Mouse (Mus musculus): ENCODE measurements at regions not wholly inside any gene's neighbourhood (a gene's known extent, or its start where the extent isn't known, plus 50 kb on each side); places are given as distances from the start of the nearest gene placed in this dataset.

DNA sequence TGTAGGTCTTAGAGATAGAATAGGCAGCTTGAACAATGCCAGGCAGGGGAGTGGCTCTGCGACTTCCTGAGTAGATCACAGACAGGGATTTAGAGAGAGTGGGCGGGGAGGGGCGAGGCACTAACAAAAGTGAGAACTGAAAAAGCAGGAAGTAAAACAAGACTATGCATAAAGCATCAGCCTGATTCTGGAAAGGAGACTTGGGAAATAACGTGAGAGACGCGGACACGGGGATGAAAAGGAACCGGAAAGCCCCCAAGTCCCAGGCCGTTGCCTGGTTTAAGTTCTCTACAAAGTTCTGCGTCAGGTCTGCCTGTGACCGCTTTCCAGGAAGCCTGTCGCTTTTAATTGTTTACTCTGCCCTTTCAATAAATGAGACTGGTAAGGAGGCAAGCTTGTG lies 86.3 kb downstream of the D16Ertd472e start:
- DNase-seq (ENCODE audit: low read depth, low spot score), result no peak

DNA sequence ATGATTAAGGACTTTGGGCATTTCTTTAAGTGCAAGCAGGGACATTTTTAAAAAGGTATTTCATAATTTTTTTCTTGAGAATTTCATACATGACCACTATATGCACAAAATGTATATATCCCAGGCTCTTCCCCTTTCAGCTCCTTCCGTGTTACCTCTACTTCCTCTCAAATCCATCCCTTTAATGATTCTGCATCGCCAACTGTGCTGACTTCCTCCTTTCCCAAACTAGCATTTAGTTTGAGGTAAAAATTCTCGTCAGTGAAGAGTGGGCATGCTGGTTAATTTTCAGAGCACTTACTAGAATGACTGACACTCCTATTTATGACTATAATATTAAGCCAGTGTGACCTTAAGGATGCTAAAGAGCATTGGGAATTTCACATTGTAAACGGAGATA lies 86.9 kb downstream of the D16Ertd472e start:
- no peak for DNase-seq (ENCODE audit: low read depth, low spot score)

DNA sequence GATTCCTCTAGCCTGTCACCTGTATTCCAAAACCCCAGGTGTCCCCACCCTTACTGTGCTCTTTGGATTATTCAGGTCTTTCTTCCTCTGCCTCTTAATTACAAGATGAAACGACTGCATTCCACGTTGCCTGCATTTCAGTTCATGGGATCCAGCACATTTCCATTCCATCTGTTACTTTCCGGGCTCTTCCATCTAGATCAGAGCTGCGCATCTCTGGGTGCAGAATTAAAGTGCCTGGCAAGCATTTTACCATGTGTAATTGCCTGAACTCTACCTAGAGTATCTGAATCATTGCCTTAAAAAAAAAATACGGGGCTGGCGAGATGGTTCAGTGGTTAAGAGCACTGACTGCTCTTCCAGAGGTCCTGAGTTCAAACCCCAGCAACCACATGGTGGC lies 90.0 kb downstream of the D16Ertd472e start:
- no peak for DNase-seq (ENCODE audit: low read depth, low spot score)

DNA sequence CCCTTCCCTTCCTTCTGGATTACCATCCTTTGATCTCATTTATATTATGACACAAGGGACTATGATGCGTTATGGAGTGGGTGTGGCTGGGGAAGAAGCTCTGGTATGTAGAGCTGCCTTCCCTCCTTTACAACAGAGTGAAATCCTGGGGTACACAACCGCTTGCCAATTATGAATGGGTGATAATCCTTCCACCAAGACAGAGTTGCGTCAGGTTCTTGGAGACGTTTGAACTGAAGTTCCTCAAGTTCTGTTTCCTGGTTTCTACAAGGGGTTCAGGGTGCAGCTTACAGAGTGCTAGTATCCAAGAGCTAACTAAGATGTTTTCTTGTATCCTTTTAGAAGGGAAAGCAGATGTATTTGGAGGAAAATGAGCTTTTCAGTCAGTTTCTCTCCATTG lies 92.2 kb downstream of the D16Ertd472e start:
- DNase-seq (ENCODE audit: low read depth, low spot score), result no peak

DNA sequence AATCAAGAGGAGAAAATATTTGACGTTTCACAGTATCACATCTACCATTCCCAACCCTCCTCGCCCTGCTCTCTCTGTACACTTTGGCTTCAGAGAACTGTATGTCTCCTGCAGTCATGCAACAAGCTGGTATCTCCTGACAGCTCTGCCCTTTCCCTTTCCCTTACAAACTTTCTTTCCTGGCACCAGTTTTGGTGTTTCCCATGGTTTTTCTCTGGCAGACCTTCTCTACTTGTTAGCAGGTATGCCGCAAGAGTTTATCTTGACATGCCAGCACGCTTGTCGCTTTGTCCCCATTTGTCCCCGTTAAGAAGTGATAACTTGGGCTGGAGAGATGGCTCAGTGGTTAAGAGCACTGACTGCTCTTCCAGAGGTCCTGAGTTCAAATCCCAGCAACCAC lies 94.9 kb downstream of the D16Ertd472e start:
- no peak for DNase-seq (ENCODE audit: low read depth, low spot score)

DNA sequence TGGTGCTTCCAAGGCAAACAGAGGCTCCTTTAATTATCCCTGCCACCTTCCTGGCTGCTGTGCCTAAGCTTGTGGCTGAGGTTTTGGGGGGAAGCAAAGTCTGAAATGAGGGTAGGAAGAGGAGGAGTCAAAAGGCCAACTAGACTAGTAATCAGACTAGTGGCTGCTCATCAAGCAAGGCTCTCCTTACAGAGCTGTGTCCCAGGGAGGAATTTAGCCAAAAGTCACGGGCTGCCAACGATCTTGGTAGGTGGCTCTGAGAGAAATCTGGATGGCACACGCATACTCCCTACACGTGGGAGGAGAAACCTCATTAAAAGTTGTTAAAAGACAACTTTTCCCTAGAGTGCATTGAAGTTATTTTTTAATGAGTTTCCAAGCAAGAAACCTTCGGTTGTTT lies 95.4 kb downstream of the D16Ertd472e start:
- no peak for DNase-seq (ENCODE audit: low read depth, low spot score)

DNA sequence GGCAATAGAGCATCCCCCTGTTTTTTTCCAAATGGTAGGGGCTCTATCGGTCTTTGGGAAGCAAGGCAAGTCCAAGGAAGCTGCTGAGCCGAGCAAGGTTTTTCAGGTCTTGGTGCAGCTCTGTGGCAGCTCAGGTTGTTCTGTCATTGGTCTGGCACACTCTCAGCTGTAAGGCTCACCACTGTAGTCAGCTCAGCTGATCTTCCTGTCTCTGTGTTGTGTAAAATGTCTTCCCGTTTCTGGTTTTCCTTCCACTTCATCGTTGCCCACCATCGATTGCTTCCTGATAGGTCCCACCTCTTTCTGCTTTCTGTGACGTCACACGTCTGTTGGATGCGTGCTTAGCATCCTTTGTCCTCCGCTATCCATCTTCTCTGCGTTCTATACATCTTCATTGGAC lies 96.2 kb downstream of the D16Ertd472e start:
- DNase-seq (ENCODE audit: low read depth, low spot score), result no peak

DNA sequence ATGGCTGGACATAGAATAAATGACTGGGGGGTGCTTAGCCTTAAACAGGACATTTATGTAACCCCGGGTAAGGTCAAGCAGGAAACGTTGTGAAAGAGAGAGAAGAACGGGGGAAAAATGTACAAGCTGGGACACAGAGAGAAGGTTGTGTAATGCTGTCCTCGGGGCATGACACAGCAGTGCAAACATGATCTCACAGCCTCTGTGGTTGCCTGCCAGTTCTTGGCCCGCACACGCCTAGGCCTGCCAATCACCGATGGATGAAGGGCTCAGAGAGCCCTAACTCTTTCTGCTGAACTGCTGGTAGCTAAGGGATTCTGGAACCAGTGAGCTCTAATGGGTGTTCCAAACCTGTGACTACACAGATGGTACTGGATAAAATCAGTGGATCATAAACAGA lies 96.5 kb upstream of the Btg3 start:
- DNase-seq (ENCODE audit: low read depth, low spot score), result no peak

DNA sequence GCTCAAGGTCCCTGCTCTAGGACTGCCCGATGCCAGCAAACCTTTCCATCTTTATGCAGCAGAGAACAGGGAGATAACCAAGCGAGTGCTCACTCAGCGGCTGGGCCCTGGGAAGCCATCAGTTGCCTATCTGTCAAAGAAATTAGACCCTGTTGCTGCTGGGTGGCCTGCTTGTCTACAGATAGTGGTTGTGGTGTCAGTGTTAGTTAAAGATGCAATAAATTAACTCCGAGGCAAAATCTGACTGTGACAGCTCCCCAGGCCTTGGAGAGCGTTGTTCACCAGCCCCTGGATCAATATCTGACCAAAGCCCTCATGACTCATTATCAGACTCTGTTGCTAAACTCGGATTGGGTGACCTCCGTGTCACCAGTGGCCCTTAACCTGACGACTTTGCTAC lies 83.0 kb upstream of the Btg3 start:
- no peak for DNase-seq (ENCODE audit: low read depth, low spot score)

DNA sequence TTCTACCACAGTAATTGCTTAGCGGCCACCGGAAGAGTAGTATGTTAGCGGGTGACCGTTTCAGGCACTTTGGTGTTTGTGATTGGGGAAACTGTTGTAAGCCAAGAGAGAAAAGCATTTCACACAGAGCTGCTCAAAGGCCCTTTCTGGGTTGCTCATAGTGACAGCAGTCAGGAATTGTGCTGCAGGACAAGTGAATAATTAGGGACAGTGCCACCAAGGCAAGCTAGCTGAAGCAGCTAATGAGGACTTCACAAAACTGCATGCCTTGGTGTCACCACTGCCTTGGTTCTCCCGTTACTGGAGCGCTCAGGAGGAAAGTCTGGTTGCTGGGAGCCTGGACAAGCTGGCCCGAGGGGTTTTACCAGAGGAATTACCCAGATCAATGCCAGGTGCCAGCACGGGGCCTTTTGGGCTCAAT lies 80.7 kb upstream of the Btg3 start:
- DNase-seq (ENCODE audit: low read depth, low spot score), result no peak

DNA sequence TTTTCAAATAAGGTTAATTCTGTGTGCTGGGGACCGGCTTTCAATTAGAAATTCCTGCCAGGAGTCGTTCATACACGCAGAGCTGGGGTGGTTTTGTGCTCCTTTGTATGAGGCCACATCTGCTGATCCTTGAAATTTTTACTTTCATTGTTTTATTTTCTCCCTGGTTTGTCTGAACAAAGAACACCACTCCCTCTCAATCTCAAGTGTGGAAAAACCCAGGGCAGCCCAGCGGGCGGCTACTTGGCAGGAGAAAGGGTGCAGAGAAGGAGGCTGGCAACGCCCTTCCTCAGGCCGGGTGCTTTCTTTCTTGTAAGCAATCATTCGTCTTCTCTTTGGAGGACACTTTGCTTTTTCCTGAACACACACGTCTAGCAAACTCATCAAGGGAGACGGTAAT lies 79.4 kb upstream of the Btg3 start:
- no peak for DNase-seq (ENCODE audit: low read depth, low spot score)

DNA sequence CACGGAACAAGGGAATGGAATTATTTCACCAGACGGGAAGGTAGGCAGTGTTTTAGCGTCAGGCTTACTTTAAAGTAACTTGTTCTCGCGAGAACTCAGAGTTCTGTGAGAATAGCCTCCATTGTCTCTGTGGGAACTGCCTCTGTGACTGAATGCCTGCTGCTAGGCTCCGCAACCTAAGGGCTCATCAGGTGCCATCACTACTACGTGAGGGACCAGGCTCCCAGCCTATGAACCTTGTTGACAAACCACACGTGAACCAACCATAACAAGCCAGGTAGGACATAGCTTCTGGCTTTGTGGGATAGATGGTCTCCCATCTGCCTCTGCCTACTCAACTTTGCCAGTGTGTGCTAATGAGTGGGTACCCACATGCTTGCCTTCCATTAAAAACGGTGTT lies 77.5 kb upstream of the Btg3 start:
- DNase-seq (ENCODE audit: low read depth, low spot score), result no peak

DNA sequence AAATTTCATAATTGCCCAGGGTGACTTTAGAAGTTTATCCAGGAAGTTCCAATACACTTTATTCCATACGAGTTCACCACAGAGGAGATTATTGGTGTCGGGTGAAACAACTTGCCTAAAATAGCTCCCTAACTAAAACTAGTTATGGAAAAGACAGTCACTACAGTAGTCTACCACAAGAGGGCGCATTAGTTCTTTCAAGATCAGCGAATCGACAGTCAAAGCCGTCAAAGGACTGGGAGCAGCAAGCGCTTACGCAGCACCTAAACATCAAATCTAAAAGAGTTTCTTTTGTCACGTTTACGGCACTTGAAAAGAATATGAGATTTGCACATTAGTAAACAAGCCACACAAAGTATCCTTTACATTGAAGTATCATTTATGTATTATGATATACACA lies 75.3 kb upstream of the Btg3 start:
- peak; percentile 66 for DNase-seq (ENCODE audit: low read depth, low spot score)

DNA sequence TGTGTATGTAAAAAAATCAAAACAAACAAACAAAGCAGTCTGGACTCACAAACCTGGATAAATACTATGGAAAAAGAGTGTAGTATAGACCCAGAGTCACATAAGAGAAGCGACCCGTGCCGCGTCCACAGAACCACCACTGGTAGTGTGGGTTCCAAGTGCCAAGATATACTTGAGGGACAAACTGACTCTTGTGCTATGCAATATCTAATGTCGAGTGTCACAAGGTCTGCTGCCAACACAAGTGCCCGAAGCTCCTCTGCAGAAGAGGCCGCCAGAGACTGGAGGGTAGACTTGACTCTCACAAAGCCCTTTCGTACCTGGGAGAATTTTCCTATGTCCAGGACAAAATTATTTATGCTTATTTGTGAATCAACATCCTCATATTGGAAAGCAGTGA lies 74.8 kb upstream of the Btg3 start:
- no peak for DNase-seq (ENCODE audit: low read depth, low spot score)

DNA sequence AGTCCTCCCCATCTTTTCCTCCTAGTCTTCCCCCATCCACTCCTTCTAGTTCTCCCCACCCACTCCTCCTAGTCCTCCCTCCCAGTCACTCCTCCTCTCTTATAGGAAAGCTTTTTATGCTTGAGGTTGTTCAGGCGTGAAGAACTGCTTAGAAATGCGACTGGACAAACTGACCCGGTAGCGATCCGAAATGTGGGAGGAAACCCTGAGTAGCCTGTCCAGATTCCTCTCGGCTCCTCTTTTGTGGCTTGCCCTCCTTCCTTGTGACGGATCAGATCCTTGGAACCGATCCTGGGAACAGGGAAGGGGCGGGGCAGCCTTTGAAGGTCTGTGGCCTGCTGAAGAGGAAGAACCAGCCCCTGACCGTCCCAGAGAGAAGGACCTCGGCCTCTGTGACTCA lies 74.3 kb upstream of the Btg3 start:
- no peak for DNase-seq (ENCODE audit: low read depth, low spot score)

DNA sequence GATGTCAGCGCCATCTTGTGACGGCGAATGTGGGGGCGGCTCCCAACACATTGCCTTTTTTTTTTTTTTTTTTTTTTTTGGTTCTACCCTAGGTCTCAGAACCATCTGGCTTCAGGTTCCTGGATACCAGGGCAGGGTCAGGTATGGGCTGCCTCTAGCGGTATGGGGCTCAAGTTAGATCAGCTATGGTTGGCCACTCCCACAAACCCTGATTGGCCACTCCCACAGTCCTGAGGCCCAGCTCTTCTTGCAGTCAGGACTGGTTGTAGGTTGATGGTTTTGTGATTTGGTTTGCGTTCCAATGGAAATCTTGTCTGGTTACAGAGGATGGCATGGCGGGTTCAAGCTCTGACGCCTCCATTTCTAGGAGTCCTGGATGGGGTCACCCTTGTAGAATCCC lies 72.2 kb upstream of the Btg3 start:
- no peak for DNase-seq (ENCODE audit: low read depth, low spot score)

DNA sequence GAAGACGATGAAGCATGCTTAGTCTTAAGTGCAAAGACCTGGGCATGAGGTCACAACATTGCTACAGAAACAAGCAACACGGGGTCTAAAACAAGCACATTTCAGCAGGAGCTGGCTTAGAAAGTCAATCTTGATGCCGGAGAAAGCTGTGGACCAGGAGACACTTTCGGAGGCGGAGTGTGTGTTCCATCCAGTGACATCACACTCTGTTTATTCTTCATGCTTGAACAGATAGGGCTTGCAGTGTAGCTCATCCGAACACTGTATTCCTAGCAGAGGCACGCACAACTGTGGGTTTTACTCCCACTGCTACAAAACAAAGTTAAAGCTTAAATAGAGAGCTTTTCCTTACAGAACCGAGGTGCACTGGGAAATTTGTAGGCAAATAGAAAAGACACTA lies 66.3 kb upstream of the Btg3 start:
- no peak for DNase-seq (ENCODE audit: low read depth, low spot score)

DNA sequence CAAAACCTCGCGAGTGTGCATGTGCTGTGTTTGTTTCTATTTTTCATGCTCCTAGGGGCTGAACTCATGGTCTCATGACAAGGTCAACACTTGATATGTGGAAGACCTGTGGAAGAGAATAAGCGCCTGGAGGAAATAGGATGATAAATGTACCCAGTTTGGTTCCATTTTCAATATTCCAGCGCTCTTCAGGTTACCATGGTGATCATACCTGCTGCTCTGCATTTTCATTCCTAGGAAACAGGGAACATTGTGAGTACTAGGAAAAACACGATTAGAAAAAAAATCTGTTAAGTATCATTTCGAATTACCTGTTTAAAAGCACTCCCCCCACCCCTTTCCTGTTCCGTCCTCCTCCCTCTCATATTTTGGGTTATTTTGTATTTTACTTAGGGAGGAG lies 65.8 kb upstream of the Btg3 start:
- no peak for DNase-seq (ENCODE audit: low read depth, low spot score)

DNA sequence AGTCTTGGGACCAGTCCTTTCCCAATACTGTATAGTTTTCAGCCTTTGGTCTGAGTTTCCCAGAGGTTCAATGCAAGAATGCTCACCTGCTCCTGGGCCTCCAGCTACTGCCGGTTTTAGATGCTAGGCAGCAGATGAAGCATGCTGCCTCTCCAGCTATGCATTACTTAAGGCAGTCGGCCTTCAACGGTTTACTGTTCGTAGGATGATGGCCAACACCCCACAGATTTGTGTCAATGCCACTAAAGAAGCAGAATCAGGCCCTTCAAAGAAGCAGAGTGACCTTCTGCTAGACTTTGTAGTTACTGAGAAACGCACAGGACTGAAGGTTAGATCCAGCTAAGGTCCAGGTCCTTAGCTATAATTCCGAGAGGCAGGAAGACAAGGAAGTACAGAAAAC lies 65.0 kb upstream of the Btg3 start:
- no peak for DNase-seq (ENCODE audit: low read depth, low spot score)

DNA sequence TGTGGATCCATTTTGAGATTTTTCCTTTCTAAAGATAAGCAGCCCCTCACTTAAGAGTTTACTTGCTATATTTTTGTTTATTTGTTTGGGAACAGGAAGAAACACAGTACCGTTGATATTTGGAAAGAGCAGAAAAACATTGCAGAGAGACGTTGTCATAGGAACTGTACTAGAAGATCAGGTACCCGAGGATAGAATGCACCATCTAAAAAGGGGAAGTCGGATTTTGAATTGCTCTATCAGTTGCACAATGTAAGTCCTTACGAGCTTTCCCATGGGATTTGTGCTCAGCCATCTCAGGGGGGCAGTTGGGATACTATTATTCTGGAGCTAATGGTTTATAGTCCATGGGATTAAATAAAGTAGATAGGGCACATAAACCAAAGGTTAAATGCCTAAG lies 58.7 kb upstream of the Btg3 start:
- no peak for DNase-seq (ENCODE audit: low read depth, low spot score)

DNA sequence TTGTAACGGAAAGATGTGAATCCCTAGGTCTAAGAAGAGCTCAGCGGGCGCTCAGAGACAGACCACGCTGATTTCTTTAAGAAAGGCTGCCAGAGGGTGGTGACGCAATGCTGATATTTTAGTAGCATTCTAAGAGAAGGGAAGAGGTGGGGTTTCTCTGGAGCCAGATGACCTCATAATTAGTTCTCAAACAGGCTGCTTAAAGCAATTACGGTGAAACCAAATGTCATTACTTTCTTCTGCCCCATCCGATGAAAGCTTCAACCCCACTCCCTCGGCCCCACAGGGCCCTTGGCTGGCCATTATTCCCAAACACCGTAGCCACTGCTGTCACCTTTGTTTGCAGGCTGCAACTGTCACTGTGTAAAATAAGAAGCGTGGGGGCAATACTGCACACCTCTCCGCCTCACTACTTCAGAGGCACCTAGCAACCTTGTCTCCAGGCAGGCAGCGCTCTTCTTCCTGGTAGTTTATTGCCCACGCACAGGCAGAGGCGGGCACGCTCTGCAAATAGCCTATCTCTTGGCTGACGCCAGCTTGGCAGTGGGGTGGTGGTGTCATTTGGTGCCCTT lies 50.6 kb upstream of the Btg3 start:
- no peak for DNase-seq (ENCODE audit: low read depth, low spot score)
